In genomic region chr9:60456651-60457050, GRCm38 (mm10) we compare ENCODE assay signal across 11 mouse cellular contexts.
DNase-seq lines count a peak whose midpoint lies in the region; ATAC-seq and TF ChIP-seq lines count a peak whose summit lies in the region.
"Had no signal": no experiment of that assay in that cellular context is flagged by ENCODE, and none has a peak within 500 bp of the region (broad histone marks: within the 10 kb centered on the region; RNA-seq: fewer than 3 reads in every experiment).

No protein-coding gene starts in this region.

- no peak overlapping the region for H3K9ac ChIP-seq in lung, postnatal 0 days (replicated peaks; ENCODE audit: low read depth)
- no peak overlapping the region for H3K9ac ChIP-seq in midbrain, embryonic 14.5 days (replicated peaks; ENCODE audit: low read length)
- H3K9ac ChIP-seq: limb, embryonic 12.5 days had no signal

- TF ChIP-seq EP300 in lung, postnatal 0 days (IDR thresholded peaks at IDR 0.05), result no peak

- ATAC-seq in lung, postnatal 0 days, result no peak
- ATAC-seq in midbrain, embryonic 14.5 days (ENCODE audit: low FRiP score, low TSS enrichment), result peak; percentile 11; the same call in 1 of the 2 replicates

- no peak overlapping the region for H3K4me2 ChIP-seq in lung, postnatal 0 days (replicated peaks; ENCODE audit: low read depth, low read length)
- H3K4me2 ChIP-seq in midbrain, embryonic 14.5 days (ENCODE audit: low read length), result no peak overlapping the region
- H3K4me2 ChIP-seq: limb, embryonic 12.5 days had no signal

- H3K36me3 ChIP-seq in lung, postnatal 0 days (ENCODE audit: insufficient read depth, low read length), result no peaks in the 10 kb centered on the region
- no peaks in the 10 kb centered on the region for H3K36me3 ChIP-seq in midbrain, embryonic 14.5 days (ENCODE audit: control insufficient read depth, insufficient read depth, low read length)
- H3K36me3 ChIP-seq: limb, embryonic 12.5 days had no signal

- no peaks in the 10 kb centered on the region for H3K4me1 ChIP-seq in lung, postnatal 0 days (ENCODE audit: insufficient read depth, low read depth, low read length)
- H3K4me1 ChIP-seq in midbrain, embryonic 14.5 days (ENCODE audit: control insufficient read depth, insufficient read depth, low read length), result peaks cover 47% of the 10 kb centered on the region

- no peaks in the 10 kb centered on the region for H3K9me3 ChIP-seq in lung, postnatal 0 days (ENCODE audit: low read length)
- no peaks in the 10 kb centered on the region for H3K9me3 ChIP-seq in midbrain, embryonic 14.5 days (ENCODE audit: control insufficient read depth, low read length)
- H3K9me3 ChIP-seq: limb, embryonic 12.5 days had no signal

- no peaks in the 10 kb centered on the region for H3K27me3 ChIP-seq in lung, postnatal 0 days (replicated peaks; ENCODE audit: insufficient read depth, low read length)
- no peaks in the 10 kb centered on the region for H3K27me3 ChIP-seq in midbrain, embryonic 14.5 days (ENCODE audit: control insufficient read depth, insufficient read depth, low read length)

- TF ChIP-seq CTCF in lung, postnatal 0 days (IDR thresholded peaks at IDR 0.05), result no peak

- no peak overlapping the region for H3K4me3 ChIP-seq in lung, postnatal 0 days (ENCODE audit: low read depth, low read length)
- H3K4me3 ChIP-seq in midbrain, embryonic 14.5 days (replicated peaks; ENCODE audit: low read depth, low read length), result no peak overlapping the region
- H3K4me3 ChIP-seq: limb, embryonic 12.5 days had no signal

- DNase-seq in lung, postnatal 0 days (ENCODE audit: low spot score), result peak; percentile 7
- DNase-seq in lung, postnatal 36 days, result no peak
- peak; percentile 24 to 52 for DNase-seq in frontal cortex, postnatal 14 days (ENCODE audit: low spot score in 2 of 2)
- peak; percentile 54 for DNase-seq in midbrain, embryonic 14.5 days
- DNase-seq in telencephalon, adult 2 months (ENCODE audit: low read depth, low spot score), result peak; percentile 66
- no peak for DNase-seq in kidney, adult 9 months
- no peak for DNase-seq in testis, postnatal 14 days (ENCODE audit: low spot score)
- DNase-seq in thymus, adult 18-20 months, result no peak
- DNase-seq: adrenal gland, postnatal 10 days; gastrocnemius, adult 2 months had no signal

- 58% methylated on average over 5 of the region's 5 CpGs for WGBS in lung, postnatal 0 days
- WGBS in midbrain, embryonic 14.5 days, result 18% methylated on average over 5 of the region's 5 CpGs

- H3K27ac ChIP-seq in lung, postnatal 0 days (ENCODE audit: low read length), result no peak overlapping the region
- peak overlapping the region; percentile 26; the same call in 1 of the 2 replicates for H3K27ac ChIP-seq in midbrain, embryonic 14.5 days (replicated peaks; ENCODE audit: low read depth, low read length)
- H3K27ac ChIP-seq: gastrocnemius, adult 2 months; limb, embryonic 12.5 days had no signal

Comparison
In these comparisons a context has a peak if more than half of its experiments do, and no peak if none do; other contexts are left out.
1. DNase-seq: peak in lung, postnatal 0 days (single experiment), frontal cortex, postnatal 14 days (2 of 2), midbrain, embryonic 14.5 days (single experiment) and telencephalon, adult 2 months (single experiment); none in lung, postnatal 36 days (single experiment), kidney, adult 9 months (single experiment), testis, postnatal 14 days (single experiment) and thymus, adult 18-20 months (0 of 2).